Mouse (Mus musculus) T-helper 17 cell (primary cell): ENCODE measurements at regions not wholly inside any gene's neighbourhood (a gene's known extent, or its start where the extent isn't known, plus 50 kb on each side); places are given as distances from the start of the nearest gene placed in this dataset.

ENCODE experiments used
- in situ Hi-C, 2 experiments: fragments of 300-600 bp; cut with MboI, MseI; formaldehyde crosslinking; loops; 1 replicate in 1 of 2; 2 replicates in 1 of 2; pipeline ENCODE4 v1.15.1; 2025; ENCODE audit warnings: high pct_unique_total_duplicates in 2 of 2

DNA sequence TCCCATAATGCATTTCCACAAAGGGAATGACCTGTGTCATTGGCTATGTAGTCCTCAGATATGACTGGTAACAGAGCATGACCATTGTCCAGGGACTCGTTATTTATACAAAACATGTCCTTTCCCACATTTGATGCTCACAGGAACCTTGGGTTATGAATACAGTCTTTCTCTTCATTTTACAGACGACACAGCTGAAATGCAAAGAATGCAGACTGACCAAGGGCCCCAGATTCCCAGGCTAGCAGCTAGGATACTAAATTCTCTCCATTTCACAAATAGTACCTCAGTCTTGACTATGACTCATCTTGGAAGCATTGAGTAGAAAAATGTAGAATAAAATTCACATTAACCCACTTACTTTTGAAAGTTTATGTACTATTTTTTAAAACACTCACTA, 182.7 kb upstream of the Sox4 start:
- in situ Hi-C loops: loop anchor here in 1 of 2 experiments (5.0 kb wide), 1 partner anchor 44 kb away; no protein-coding TSS in a partner anchor

GRCm38 (mm10) chr13:29127499-29127898, 174.0 kb upstream of the Sox4 start:
- in situ Hi-C loops: no loop called here

DNA sequence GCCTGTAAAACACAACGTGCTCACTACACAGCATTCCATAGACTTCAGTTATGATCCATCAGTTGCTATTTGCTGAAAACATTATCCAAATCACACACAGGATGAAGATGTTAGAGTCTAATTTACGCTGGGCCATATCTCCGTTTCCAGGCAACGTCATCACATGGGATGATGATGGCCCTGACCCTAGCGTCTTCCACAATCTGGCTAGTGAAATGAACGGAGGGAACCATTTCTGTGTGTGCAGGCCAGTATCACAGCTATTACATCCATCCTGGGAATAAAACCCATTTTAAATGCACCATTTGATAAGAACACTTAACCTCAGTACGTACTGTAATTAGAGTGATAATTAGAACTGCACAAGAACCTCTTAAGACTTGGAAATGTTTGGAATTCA, 170.0 kb upstream of the Sox4 start:
- in situ Hi-C loops: no loop called here

GRCm38 (mm10) chr13:29121121-29121520, 167.6 kb upstream of the Sox4 start:
- in situ Hi-C loops: no loop called here

DNA sequence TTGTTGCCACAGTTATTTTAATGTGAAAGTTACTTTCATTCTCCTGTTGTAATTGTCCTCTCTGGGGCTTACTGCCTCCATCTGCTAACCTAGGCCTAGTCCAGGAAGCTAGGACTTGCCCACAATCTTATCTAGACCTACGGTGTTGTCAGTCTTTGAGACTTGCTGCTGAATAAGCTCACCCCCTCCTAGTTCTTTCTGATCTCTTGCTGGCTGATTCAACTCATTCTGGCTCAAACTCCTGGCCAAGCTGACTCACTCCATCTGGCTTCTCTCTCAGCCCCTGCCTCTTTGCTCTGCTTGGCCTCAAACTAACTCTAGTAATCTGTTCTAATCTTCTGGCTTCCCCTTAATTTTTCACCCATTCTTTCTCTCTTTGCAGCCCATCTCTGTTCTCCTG, 165.8 kb upstream of the Sox4 start:
- in situ Hi-C loops: no loop called here

DNA sequence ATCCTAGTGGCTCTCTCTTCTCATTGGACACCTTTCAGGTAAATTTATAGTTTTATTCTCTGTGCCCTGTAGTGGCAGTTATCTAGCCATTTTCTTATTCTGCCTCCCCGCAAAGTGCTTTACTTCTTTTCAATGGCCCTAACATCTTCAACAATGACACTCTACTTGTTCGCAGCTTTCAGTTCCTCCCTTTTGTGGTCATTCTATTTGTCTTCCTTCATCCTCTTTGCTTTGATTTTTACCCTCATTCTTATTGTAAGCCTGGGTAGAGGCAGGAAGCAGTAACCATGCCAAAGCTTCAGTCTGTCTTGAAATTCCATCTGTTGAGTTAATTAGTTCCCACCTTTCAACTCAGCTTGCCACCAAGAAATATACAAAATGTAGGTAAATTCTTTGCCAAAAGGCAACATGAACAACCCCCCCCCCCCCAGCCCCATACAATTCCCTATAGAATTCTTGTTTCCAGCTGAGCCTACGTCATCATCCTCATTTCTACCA, 161.5 kb upstream of the Sox4 start:
- in situ Hi-C loops: no loop called here

GRCm38 (mm10) chr13:29110127-29110526, 156.6 kb upstream of the Sox4 start:
- in situ Hi-C loops: no loop called here

DNA sequence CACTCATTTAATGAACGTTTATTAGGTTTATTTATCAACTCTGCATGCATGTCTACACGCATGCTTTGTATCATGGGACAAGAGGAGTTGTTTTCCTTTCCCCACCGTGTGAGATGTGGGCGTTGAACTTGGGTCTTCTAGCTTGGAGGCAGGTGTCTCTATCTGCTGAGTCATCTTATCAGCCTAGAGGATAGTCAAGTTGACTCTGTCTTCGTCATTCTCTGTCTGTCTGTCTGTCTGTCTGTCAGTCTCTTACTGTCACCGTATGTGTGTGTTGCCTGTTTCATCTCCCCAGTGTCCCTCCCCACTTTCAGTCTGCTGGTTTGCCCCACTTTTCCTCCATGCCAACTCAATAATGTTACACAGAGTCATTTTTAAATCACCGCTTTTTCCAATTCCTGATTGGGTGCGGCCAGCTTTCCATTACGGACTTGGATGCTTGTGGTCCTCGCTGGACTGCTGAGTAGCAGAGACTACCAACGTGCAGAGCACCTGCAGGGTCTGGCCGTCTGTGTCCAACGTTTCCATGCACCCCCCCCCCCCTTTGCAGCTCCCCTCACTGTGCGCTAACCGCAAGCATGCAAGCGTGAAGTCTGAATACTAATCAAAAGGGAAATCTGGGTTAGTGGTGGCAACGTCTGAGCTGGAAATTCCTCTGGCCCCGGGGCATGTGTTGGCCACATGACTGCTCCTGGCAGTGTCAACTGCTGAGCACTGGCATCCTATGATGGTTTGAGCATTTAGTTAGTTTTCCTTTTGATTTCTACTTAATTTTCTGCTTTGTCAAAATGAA, 155.7 kb upstream of the Sox4 start:
- in situ Hi-C loops: no loop called here

DNA sequence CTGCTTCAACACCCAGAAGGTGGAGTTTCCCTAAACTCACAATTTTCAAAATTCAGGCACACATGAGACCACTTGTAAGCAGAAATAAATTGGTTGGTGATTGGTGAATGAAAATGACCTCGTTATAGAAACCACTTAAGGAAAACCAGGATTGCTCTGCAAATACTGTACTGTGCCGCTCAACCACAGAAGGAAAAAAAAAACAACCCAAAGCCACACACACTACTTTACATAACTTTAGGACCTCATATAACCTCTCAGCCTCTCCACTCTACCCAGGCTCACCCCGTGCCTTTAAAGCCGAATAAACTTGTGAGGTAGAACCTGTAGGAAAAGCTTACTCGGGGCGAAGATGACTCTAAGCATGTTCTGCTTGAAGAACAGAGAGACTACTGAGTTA, 154.7 kb upstream of the Sox4 start:
- in situ Hi-C loops: no loop called here

GRCm38 (mm10) chr13:29092166-29092565, 138.7 kb upstream of the Sox4 start:
- in situ Hi-C loops: loop anchor here in 1 of 2 experiments (5.0 kb wide), 2 partner anchors 45 to 50 kb away; no protein-coding TSS in a partner anchor

- in situ Hi-C loops: loop anchor here in 1 of 2 experiments (10.0 kb wide), 1 partner anchor 1118 kb away; no protein-coding TSS in a partner anchor
These were observed 133.3 kb upstream of the Sox4 start for GRCm38 (mm10) chr13:29086854-29087253.

GRCm38 (mm10) chr13:29081064-29081463, 127.6 kb upstream of the Sox4 start:
- in situ Hi-C loops: loop anchor here (5.0 to 10.0 kb wide), 2 partner anchors 104 to 1124 kb away; no protein-coding TSS in a partner anchor

DNA sequence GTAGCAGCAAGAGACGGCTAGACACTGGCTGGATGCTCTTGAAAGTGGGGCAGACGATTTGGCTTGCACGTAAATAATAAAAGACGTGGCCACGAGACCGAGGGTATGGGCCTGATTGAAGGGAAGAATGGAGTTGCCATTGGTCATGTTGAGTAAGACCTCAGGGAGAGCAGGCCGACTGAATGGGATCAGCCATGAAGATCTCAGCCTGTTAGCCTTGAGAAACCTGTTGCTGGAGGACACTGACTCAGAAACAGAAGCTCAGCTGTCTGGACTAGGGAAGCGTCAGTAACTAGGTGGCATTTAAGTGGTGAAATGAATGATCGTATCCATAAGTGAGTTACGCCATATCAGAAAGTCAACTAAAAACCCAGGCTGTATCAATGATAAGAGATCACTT, 126.3 kb upstream of the Sox4 start:
- in situ Hi-C loops: loop anchor here (5.0 to 10.0 kb wide), 2 partner anchors 103 to 1125 kb away; no protein-coding TSS in a partner anchor

- in situ Hi-C loops: no loop called here
These were observed 120.1 kb upstream of the Sox4 start for GRCm38 (mm10) chr13:29073630-29074029.

DNA sequence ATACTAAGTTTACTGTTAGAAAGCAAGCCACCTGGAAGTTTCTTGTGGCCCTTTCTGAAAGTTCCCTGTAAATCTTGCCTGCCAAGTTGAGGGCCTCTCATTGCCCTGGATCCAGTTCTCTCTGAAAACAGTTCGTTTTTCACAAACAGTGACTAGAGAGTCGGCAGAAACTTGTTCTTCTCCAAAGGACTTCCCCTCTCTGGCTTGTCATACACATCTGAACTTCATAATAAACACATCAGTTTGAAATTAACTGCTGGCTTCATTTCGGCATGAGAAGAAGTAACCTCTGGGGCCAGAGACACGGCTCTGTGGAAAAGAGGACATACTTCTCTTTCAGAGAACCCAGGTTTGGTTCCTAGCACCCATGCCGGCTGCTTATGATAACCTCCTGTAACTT, 110.4 kb upstream of the Sox4 start:
- in situ Hi-C loops: no loop called here

GRCm38 (mm10) chr13:29058685-29059084, 105.2 kb upstream of the Sox4 start:
- in situ Hi-C loops: no loop called here

DNA sequence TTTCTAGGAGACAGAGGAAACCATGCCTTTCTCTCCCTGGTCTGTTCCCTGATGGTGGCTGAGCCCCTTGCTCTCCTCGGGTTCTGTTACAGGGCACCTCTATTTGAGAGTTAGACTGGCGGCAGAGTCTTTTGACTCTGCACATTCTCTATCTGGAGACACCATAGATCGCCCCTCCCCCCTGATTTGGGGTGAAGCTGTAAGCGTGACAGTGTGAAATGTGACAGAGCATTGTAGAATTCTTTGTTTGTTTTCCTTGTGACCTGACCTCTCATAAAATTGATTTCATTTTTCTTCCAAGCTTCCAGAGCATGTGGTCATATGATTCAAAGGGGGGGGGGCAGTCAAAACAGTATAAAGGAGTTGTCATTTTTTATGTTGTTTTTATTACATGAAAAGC, 96.2 kb upstream of the Sox4 start:
- in situ Hi-C loops: loop anchor here in 1 of 2 experiments (10.0 kb wide), 1 partner anchor 1145 kb away; no protein-coding TSS in a partner anchor

DNA sequence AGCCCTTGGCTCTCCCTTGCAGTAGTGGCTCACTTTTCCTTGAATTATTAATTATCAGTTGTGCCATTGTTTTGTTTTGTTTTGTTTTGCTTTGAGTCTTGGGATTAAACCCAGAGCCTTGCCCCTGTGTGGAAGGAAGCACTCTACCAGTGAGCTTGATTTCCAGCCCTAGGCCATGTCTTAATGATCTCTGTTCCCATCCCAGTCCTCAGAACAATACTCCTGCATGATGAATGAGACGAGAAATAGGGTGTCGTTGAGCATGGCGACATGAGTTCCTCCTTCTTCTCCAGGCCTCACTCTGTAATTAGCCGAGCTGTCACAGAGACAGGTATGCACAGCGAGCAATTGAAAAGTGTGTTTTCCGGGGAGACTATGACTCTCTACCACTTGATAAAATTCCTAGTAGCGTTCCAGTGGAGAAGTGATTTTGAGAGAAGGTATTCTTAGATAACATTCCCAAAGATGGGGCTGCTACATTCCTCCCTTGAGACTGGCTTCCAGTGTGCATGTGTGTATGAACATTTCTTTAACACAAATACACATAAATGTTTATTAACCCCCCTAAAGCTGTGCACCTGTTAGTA, 95.6 kb upstream of the Sox4 start:
- in situ Hi-C loops: loop anchor here in 1 of 2 experiments (10.0 kb wide), 1 partner anchor 1146 kb away; no protein-coding TSS in a partner anchor

DNA sequence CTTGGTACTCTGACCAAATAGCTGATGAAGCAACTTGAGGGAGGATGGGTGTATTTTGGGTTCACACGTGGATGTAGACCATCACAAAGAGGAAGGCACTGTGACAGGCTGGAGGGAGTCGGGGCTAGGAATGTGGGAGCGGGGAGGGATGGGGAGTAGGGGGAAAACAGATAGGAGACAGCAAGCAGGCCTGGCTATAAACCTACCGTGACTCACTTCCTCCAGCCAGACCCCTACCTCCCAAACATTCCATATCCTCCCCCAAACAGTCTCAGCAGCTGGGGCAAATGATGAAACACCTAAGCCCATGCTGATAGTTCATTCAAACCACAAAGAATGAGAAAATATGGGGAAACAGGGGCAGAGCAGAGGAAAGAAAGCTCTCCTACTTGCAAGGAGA, 91.1 kb upstream of the Sox4 start:
- in situ Hi-C loops: loop anchor here (5.0 to 10.0 kb wide), 2 partner anchors 48 to 1150 kb away; no protein-coding TSS in a partner anchor

GRCm38 (mm10) chr13:29040331-29040730, 86.8 kb upstream of the Sox4 start:
- in situ Hi-C loops: loop anchor here (5.0 to 10.0 kb wide), 2 partner anchors 52 to 1154 kb away; no protein-coding TSS in a partner anchor

DNA sequence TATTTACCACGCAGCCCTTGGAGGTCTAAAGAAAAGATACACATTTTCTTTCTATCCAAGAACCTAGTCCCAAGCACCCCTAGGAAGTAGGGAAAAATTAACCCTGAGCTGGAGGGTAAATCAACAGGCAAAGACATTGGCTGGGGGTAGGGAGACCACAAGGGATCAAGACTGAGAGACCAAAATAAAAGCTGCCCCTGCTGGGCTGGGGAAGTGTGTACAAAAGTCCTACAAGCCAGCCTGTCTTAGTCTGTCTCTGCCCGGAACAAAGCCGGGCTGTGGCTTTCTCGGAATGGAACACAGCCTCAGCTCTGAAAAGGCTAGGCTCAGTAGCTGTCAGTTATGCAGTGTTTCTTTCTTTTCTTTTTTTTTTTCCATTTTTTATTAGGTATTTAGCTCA, 81.4 kb upstream of the Sox4 start:
- in situ Hi-C loops: no loop called here

DNA sequence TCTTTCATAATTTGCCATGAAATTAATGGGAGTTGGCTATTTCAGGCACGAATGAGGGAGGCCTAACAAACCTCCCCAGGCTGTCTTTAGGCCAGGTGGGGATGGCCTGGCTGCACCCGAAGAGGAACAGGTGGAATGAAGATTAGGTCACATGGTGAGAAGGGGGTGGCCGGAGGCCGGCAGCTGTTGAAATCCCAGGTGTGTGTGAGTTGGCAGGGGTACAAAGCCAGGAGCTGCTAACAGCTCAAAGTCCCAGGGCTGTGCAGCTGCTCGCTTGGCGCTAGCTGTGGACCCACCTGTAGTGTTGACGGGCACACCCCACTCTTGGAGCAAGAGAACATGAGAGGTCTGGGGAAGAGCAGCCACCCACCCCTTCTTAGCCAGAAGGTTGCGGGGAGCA, 80.9 kb upstream of the Sox4 start:
- in situ Hi-C loops: no loop called here
